Mouse (Mus musculus) CD8-positive naive resting alpha-beta T cell, adult 2 months (primary cell): ENCODE data around the gene Mmp9.

Experiments used
- DNase-seq, 2 experiments: peaks; one replicate each; pipeline ENCODE4 v3.0.0; 2022; ENCODE audit warnings: low read depth in 2 of 2, low spot score in 2 of 2

Mmp9 gene

DNA sequence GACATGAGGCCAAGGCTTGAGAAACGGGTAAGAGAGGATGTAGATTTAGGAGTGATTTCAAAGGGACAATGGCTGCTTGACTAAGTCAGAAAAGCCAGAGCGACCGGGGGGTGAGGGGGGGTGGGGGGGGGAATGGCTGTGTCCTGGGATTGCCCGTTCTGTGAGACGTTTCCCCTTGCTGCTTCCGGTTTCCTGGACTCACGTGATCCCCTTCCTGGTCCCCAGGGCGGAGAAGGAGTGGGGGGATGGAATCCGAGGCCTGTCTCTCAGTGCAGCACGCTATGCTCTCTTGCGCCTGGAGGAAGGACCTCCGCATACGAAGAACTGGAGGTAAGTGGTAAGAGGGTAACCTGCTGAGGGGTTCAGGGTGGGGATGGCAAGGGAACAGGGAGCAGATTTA is 48.2 kb downstream of the Mmp9 start:
- no peak for DNase-seq

DNA sequence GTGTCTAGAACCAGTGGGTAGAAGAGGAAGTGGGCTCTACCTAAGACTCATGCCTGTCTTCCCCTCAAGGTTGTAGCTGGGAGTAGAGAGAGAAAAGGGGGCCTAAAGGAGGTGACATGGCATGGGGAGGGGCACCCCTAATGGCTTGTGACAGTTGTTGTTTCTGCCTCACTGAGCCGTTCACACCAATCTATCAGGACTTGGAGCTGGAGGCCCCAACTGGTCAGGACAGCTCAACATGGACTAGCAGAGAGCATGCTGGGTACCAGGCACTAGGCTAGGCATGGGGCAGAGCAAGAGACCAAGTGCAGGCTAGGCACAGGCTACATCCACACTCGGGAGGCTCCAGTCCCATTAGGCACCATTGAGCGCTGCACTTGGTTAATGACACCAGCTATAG is 50.5 kb downstream of the Mmp9 start:
- DNase-seq: no peak

- DNase-seq: no peak
Observed at GRCm38 (mm10) chr2:164991808-164992207, 51.2 kb downstream of the Mmp9 start.

GRCm38 (mm10) chr2:164994156-164994555 is 53.6 kb downstream of the Mmp9 start:
- no peak for DNase-seq

DNA sequence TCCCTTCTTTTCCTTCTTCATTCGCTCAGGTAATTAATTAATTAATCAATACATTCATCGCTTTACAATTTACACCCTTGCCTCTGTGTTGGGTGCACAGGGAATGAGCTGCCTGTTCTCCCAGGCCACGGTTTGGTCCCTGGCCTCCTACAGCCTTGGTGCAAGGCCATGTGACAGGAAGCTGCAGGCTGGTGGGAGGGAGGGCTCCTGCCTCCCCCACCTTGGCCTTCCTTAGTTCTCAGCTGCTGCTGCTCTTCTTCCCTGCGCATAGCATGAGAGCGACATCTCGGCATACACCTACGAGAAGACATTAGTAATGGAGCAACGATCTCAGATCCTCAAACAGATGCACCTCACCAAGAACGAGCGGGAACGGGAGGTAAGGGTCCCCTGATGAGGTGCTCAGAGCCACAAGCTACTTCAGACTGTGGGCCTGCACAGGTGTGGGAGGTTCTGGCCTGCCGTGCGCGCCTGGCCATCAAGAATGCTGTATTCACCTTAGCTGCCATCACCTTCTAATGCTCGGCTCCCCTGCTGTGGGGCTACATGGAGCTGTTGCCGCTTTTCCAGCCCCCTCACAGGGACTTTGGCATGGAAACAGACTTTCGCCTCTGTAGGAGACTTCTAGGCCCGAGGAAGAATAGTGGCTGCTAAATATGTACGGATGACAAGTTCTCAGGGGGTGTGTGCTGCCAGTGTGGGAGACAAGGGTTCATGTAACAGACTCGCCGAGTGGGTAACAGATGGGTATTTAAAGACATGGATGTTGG is 54.3 kb downstream of the Mmp9 start:
- DNase-seq: no peak

DNA sequence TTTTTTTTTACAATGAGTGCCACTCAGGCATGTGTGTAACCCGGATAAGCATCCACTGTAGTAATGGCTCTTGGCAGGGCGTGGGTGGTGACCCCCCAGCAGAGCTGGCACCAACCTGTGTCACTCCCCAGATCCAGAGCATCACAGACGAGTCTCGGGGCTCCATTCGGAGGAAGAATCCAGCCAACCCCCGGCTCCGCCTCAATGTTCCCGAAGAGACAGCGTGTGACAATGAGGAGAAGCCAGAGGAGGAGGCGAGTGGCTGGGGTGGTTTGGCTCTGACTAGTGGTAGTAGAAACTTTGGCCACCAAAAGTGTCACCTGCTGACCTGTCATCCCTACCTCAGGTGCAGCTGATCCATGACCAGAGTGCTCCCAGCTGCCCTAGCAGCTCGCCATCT is 55.4 kb downstream of the Mmp9 start:
- DNase-seq: no peak

DNA sequence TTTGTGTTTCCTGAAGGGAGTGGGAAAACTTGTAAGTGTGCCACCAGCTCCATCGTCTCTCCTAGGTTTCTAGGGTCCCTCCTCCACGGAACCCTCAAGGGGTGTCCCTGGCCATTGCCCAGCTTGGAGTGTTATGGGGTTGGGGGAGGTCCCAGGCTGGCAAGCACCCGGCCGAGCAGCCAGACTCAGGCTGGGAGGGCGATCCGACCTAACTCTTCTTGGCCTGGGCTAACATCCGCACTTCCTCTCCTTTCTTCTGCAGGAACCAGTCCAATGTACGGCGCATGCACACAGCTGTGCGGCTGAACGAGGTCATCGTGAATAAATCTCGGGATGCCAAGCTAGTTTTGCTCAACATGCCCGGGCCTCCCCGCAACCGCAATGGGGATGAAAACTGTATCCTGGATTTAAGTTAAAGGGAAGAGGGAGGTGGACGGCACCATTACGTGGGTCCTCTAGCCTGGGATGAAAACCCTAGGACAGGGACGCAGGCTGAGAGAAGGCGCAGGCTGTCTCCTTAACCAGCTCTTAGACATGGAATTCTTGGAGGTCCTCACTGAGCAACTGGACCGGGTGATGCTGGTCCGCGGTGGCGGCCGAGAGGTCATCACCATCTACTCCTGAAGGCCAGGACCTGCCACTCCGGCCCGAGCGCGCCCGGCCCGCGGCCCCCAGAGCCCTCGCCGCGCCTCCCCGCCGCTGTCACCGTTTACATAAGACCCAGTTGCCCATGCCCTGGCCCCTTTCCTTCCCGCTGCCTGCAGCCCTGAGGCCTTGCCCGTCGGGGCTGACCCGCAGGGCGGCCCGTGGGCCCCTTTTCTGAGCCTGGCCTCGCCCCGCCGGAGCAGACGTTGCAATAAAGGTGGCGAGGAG is 56.5 kb downstream of the Mmp9 start:
- DNase-seq: no peak

DNA sequence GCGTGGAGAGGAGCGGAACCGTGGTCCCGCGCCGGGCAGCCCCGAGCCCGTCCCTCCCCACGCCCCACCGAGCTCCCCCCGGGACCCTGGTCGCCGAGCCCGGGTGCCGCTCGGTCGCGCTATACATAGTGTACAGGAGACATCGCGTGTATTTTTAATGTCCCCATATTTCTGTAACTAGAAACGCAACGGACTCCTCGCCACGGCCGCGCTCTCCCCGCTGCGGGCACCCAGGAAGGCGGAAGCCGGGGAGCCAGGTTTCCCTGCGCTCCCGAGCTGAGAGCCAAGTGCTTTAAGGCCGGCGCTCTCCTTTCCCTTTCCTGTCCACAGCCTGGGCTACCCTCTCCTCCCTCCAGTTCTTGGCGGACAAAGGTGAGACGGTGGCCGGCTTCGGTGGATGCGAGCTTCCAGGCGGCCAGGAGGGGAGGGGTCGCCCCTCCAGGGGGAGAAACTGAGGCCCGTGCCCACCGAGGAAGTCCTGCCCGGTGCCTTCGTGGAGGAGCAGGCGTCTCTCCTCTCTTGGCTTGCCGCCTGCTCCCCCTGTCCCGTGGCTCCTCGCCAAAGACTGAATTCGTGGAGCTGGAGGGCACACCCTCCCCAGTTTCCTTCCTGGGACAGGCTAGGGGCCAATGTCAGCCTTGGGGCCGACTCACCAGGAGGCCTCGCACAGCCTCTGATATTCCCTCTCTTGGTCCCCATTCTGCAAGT is 57.3 kb downstream of the Mmp9 start:
- DNase-seq: no peak

- DNase-seq: no peak
Observed at GRCm38 (mm10) chr2:165001958-165002357, 61.4 kb downstream of the Mmp9 start.

- DNase-seq: no peak
Observed at GRCm38 (mm10) chr2:165003108-165003507, 62.5 kb downstream of the Mmp9 start.

GRCm38 (mm10) chr2:165004237-165004636 is 63.7 kb downstream of the Mmp9 start:
- DNase-seq: no peak
